Mouse (Mus musculus) kidney, embryonic 16.5 days (tissue): ENCODE results near the gene Rpl9-ps1. TPM values are rescaled to one million over a fixed set of nuclear protein-coding genes. Genes with fewer than 3 reads are reported as not detected.

Experiments
- ATAC-seq: fragments of 200-750 bp; cut with Nextera tagmentation; 2 replicates; pipeline ENCODE4 v1.8.0; 2017; ENCODE audit warnings: moderate TSS enrichment; ENCODE audit not compliant: low FRiP score, low TSS enrichment
- H3K27ac ChIP-seq: fragments of 300-500 bp; sonication (generic); 2 replicates; pipeline ENCODE4 v1.5.1; 2014; ENCODE audit warnings: low read length
- H3K27me3 ChIP-seq: fragments of 300-500 bp; sonication (generic); 2 replicates; pipeline ENCODE4 v1.6.1; 2014; ENCODE audit warnings: low read length, control low read depth, mixed read lengths; ENCODE audit not compliant: insufficient read depth
- H3K36me3 ChIP-seq: fragments of 300-500 bp; sonication (generic); 2 replicates; pipeline ENCODE4 v1.6.1; 2014; ENCODE audit warnings: low read length, control low read depth, mixed read lengths; ENCODE audit not compliant: insufficient read depth
- H3K4me1 ChIP-seq: fragments of 300-500 bp; sonication (generic); 2 replicates; pipeline ENCODE4 v1.6.1; 2014; ENCODE audit warnings: low read length, control low read depth, mixed read lengths; ENCODE audit not compliant: insufficient read depth
- H3K4me2 ChIP-seq: fragments of 300-500 bp; sonication (generic); replicated peaks from 2 replicates; pipeline ENCODE4 v1.6.1; 2014; ENCODE audit warnings: low read depth, low read length
- H3K4me3 ChIP-seq: fragments of 300-500 bp; sonication (generic); 2 replicates; pipeline ENCODE4 v1.5.1; 2014; ENCODE audit warnings: mild to moderate bottlenecking, low read length
- H3K9ac ChIP-seq: fragments of 300-500 bp; sonication (generic); replicated peaks from 2 replicates; pipeline ENCODE4 v1.6.1; 2014; ENCODE audit warnings: low read length
- H3K9me3 ChIP-seq: fragments of 300-500 bp; sonication (generic); 2 replicates; pipeline ENCODE4 v1.6.1; 2016; ENCODE audit warnings: low read length, control low read depth
- WGBS: fragments of 180-500 bp; shearing (Covaris S2); extraction: QIAGEN DNeasy Blood & Tissue Kit; methylation state at CpG from one replicate; pipeline ENCODE4 v1.1.7; 2014; 5-methylcytosine and 5-hydroxymethylcytosine counted together
- polyA plus RNA-seq: library from polyadenylated mRNA; unstranded; fragments of >200 nt; fragmentation: Nextera tagmentation; extraction: Ambion mirVana; gene quantifications from 2 replicates; pipeline ENCODE4 v1.2.1, GENCODE M21; 2015

Gene Rpl9-ps1
- polyA plus RNA-seq, 1 experiment from 2014 or later: not detected

DNA sequence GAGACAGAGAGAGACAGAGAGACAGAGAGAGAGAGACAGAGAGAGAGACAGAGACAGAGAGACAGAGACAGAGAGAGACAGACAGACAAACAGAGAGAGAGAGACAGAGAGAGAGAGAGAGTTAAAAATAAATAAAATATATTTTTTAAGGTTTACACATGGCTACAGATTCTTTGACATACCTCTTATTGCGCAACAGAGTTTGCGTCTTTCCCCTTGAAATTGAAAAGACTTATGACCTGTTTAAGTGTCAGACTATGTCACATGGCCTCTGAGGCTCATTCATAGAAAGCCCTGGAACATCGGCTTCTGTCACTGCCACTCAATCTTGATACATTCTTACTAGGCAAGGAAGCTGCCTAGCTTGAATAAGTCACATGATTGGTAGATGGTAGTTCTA is 42.0 kb downstream of the Rpl9-ps1 start:
- WGBS: 90% methylated on average over 3 of the region's 3 CpGs
- Histone ChIP-seq H3K4me2 (no peak overlapping the region), H3K27ac (no peak overlapping the region), H3K36me3 (no peaks in the 10 kb centered on the region), H3K9me3 (no peaks in the 10 kb centered on the region), H3K9ac (no peak overlapping the region), H3K27me3 (no peaks in the 10 kb centered on the region), H3K4me3 (no peak overlapping the region), H3K4me1 (no peaks in the 10 kb centered on the region)
- no peak for ATAC-seq

DNA sequence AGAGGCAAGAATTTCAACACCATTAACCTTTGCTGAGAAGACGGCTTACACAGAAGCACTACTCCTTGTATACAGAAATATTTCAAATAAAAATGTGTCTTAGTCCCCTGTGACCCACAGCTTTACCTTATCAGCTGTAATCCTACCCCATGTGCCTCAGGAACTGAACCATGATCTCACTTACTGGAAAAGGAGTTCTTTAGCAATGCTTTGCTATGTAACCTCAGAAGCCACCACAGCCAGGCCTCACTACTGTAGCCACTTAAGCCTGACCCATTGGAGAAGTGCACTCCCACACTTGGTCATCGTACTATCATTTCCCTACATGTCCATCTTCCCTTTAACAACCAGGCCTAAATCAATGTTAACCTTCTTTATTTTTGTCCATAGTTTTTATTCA is 44.8 kb downstream of the Rpl9-ps1 start:
- H3K9ac ChIP-seq: no peak overlapping the region
- ATAC-seq: no peak

DNA sequence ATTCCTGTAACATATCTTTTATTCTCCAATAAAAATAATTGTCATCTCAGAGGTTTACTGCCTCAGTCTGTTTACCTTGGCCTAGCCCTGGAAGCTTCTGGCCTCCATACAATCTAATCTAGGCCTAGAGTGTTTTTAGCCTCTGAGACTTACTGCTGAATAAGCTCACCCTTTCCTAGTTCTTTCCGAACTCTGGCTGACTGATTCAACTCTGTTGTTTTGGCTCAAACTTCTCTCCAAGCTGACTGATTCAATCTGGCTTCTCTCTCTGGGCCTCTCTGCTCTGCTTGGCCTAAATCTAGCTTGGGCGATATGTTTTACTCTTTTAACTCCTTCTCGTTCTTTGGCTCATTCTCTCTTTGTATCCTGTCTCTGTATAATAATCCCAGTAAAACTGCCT is 46.4 kb downstream of the Rpl9-ps1 start:
- Histone ChIP-seq H3K4me1 (no peaks in the 10 kb centered on the region), H3K9me3 (no peaks in the 10 kb centered on the region), H3K4me3 (no peak overlapping the region), H3K27me3 (no peaks in the 10 kb centered on the region), H3K9ac (no peak overlapping the region), H3K36me3 (no peaks in the 10 kb centered on the region), H3K27ac (no peak overlapping the region), H3K4me2 (no peak overlapping the region)
- 72% methylated on average over 3 of the region's 3 CpGs for WGBS
- ATAC-seq: no peak

More for the DNA sequence above, 44.8 kb downstream of the Rpl9-ps1 start:
- Histone ChIP-seq H3K9me3 (no peaks in the 10 kb centered on the region), H3K4me1 (no peaks in the 10 kb centered on the region), H3K4me2 (no peak overlapping the region), H3K4me3 (no peak overlapping the region), H3K27ac (no peak overlapping the region), H3K27me3 (no peaks in the 10 kb centered on the region), H3K36me3 (no peaks in the 10 kb centered on the region)
- WGBS: 56% methylated on average over 2 of the region's 2 CpGs

DNA sequence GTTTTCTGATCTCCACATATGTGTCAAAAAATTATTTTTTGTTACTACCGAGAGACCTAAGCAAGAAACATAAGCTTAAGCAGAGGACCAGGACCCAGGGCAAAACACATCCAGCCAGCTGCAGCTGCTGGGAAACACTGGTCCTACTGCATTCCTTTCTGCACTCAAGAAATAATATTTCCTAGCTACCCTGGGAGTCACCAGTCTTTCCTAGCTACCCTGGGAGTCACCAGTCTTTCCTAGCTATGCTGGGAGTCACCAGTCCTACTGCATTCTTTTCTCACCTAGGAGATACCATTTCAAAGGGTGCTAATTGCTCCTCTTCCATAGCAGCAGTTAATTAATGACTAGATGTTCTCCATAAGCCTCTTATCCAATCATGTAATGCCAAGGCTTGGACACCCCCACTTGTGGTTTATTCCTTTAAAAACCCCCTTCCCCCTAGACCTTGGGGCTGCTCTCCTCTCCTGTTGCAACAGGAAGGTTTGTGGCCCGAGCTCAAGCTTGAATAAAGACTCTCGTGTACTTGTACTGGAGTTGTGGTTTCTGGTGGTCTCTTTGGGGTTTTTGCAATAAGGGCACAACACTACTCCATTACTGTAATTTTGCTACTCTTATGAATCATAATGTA is 47.1 kb downstream of the Rpl9-ps1 start:
- H3K4me1 ChIP-seq: no peaks in the 10 kb centered on the region
- no peak overlapping the region for H3K4me3 ChIP-seq
- no peaks in the 10 kb centered on the region for H3K9me3 ChIP-seq
- WGBS: 69% methylated on average over 3 of the region's 3 CpGs
- no peak for ATAC-seq
- H3K4me2 ChIP-seq: no peak overlapping the region
- no peak overlapping the region for H3K27ac ChIP-seq
- H3K27me3 ChIP-seq: no peaks in the 10 kb centered on the region
- no peaks in the 10 kb centered on the region for H3K36me3 ChIP-seq
- no peak overlapping the region for H3K9ac ChIP-seq

DNA sequence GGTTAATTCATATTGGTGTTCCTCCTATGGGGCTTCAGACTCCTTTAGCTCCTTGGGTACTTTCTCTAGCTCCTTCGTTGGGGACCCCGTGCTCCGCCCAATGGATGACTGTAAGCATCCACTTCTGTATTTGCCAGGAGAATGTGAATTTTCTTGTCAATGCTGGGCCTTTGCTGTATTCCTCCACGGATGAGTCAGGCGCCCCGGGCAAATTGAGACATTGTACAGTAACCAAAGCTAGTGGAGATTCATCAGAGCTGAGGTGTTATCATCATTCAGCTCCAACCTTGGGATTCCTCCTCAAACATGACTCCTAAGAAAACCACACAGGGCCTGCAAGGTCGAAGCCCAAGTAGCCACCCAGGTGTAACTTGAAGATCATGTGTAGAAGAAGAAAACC is 47.6 kb downstream of the Rpl9-ps1 start:
- Histone ChIP-seq H3K4me1 (no peaks in the 10 kb centered on the region), H3K9ac (no peak overlapping the region), H3K9me3 (no peaks in the 10 kb centered on the region), H3K36me3 (no peaks in the 10 kb centered on the region), H3K4me3 (no peak overlapping the region), H3K27me3 (no peaks in the 10 kb centered on the region), H3K4me2 (no peak overlapping the region), H3K27ac (no peak overlapping the region)
- WGBS: 95% methylated on average over 7 of the region's 7 CpGs
- ATAC-seq: no peak

DNA sequence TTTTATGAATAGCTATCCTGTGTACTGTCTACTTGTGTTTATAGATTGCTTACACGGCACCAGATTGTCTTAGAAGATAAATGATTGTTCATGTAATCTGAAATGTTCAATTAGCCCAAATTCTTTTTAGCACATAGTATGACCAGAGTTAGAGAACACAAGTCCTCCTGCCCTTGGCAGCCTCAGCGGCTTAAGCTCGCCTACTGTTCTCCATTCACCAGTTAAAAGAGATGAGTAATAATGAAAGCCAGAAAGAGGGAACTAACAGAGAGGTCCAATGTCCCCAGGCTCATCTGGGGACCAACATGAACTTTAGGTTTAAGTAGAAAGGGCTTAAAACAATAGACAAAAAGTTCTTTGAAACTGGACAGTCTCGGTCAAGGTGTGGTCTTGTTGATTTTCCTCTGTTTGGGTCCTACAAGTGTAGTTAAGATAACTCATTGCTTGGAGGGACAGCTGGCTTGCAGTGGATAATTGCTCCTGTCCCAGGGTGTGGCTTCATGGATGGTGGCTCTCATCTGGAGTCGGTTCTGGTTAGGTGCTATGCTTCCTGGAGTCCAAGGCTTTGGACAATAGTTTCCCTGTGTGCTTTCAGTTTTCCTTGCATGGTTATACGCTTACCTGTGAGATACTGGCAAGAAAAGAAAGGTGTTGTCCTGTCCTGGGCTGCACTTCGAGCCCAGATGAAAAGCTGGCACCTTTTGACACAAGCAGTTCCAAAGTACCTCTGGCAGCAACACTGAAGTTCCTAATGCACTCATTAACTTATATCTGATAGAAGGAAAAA is 49.6 kb downstream of the Rpl9-ps1 start:
- no peak overlapping the region for H3K27ac ChIP-seq
- H3K36me3 ChIP-seq: no peaks in the 10 kb centered on the region
- H3K4me2 ChIP-seq: no peak overlapping the region
- H3K4me1 ChIP-seq: no peaks in the 10 kb centered on the region
- WGBS: 81% methylated on average over 7 of the region's 7 CpGs
- H3K9ac ChIP-seq: no peak overlapping the region
- no peaks in the 10 kb centered on the region for H3K27me3 ChIP-seq
- no peak for ATAC-seq
- H3K4me3 ChIP-seq: no peak overlapping the region
- no peaks in the 10 kb centered on the region for H3K9me3 ChIP-seq

Other genes with a start within 250 kb of the Rpl9-ps1 start
- gene Rasl10b, start 236.5 kb downstream of the Rpl9-ps1 start, polyA plus RNA-seq: 0.39 and 0.57 TPM in 2 replicates
- not detected in 2 replicates for gene Gas2l2, start 216.2 kb downstream of the Rpl9-ps1 start, polyA plus RNA-seq
- not detected in 2 replicates for gene 1700020L24Rik, start 207.9 kb downstream of the Rpl9-ps1 start, polyA plus RNA-seq
- gene Mmp28, start 182.6 kb downstream of the Rpl9-ps1 start, polyA plus RNA-seq: 1.7 and 1.8 TPM in 2 replicates
- 8.3 and 14.6 TPM in 2 replicates for gene Taf15, start 172.5 kb downstream of the Rpl9-ps1 start, polyA plus RNA-seq
- gene Heatr9, start 123.4 kb downstream of the Rpl9-ps1 start, polyA plus RNA-seq: 0.07 TPM in 1 of 2 replicates, not detected in the other
- gene Ccl5, start 115.1 kb downstream of the Rpl9-ps1 start, polyA plus RNA-seq: 0.37 and 0.52 TPM in 2 replicates
- 2.2 and 3.5 TPM in 2 replicates for gene Ccl9, start 67.0 kb downstream of the Rpl9-ps1 start, polyA plus RNA-seq
- gene Ccl6, start 52.5 kb downstream of the Rpl9-ps1 start, polyA plus RNA-seq: 5.3 and 5.4 TPM in 2 replicates
- 0.48 and 0.50 TPM in 2 replicates for gene Ccl3, start 3.7 kb upstream of the Rpl9-ps1 start, polyA plus RNA-seq
- 0.60 and 0.85 TPM in 2 replicates for gene Ccl4, start 17.0 kb upstream of the Rpl9-ps1 start, polyA plus RNA-seq
- gene Wfdc17, start 58.4 kb upstream of the Rpl9-ps1 start, polyA plus RNA-seq: 0.86 and 1.5 TPM in 2 replicates
- not detected in 2 replicates for gene Wfdc18, start 63.4 kb upstream of the Rpl9-ps1 start, polyA plus RNA-seq
- 0.71 TPM in 1 of 2 replicates, not detected in the other for gene Wfdc21, start 101.3 kb upstream of the Rpl9-ps1 start, polyA plus RNA-seq
- gene Heatr6, start 108.1 kb upstream of the Rpl9-ps1 start, polyA plus RNA-seq: 23.6 and 27.2 TPM in 2 replicates
- 90.9 and 104 TPM in 2 replicates for gene Hnf1b, start 204.4 kb upstream of the Rpl9-ps1 start, polyA plus RNA-seq